Mouse (Mus musculus) yolk sac, embryonic 10.5 days (tissue): ENCODE data around the gene Otub2.
"Not testable (repeated sequence)": the region's sequence is repeated elsewhere in the genome, so short reads cannot be mapped to it uniquely, and the experiment has no call there.

ENCODE experiments used
- DNase-seq: peaks from one replicate; pipeline ENCODE4 v3.0.0-alpha.2; 2017; ENCODE audit warnings: low spot score

Otub2 gene

GRCm38 (mm10) chr12:103444261-103444660, 55.8 kb downstream of the Otub2 start:
- DNase-seq = not testable (repeated sequence)

GRCm38 (mm10) chr12:103445060-103445459, 56.6 kb downstream of the Otub2 start:
- no peak for DNase-seq

GRCm38 (mm10) chr12:103453361-103453760, 64.9 kb downstream of the Otub2 start:
- peak; percentile 38 for DNase-seq
